Mouse (Mus musculus): ENCODE results near the gene Olfr1219. TPM values are rescaled to one million over a fixed set of nuclear protein-coding genes. Genes with fewer than 3 reads are reported as not detected.

Gene Olfr1219
- not detected for total RNA-seq (2022)

- no peak for DNase-seq (ENCODE audit: low spot score in 2 of 2)
Observed at GRCm38 (mm10) chr2:89083413-89083812, at the start of gene Olfr1219. TSS of gene Olfr1219 (minus strand) at chr2:89083513.

- DNase-seq (ENCODE audit: low spot score in 2 of 2), result no peak
Observed at GRCm38 (mm10) chr2:89132954-89133353, 49.6 kb upstream of the Olfr1219 start, which contains the start of gene Olfr1222. TSS of gene Olfr1222 (minus strand) at chr2:89133054.

GRCm38 (mm10) chr2:89117183-89117582 is 33.9 kb upstream of the Olfr1219 start, which contains the start of gene Olfr1221:
TSS of gene Olfr1221 (minus strand) at chr2:89117283.
- DNase-seq (ENCODE audit: low spot score in 2 of 2), result no peak

GRCm38 (mm10) chr2:89106735-89107134 is 23.4 kb upstream of the Olfr1219 start, which contains the start of gene Olfr1220:
TSS of gene Olfr1220 (minus strand) at chr2:89106835.
- DNase-seq (ENCODE audit: low spot score in 2 of 2), result no peak

- DNase-seq (ENCODE audit: low spot score in 2 of 2), result no peak
Observed at GRCm38 (mm10) chr2:89105651-89106050, 22.3 kb upstream of the Olfr1219 start.

- no peak for DNase-seq (ENCODE audit: low spot score in 2 of 2)
Observed at GRCm38 (mm10) chr2:89093848-89094247, 10.5 kb upstream of the Olfr1219 start.

GRCm38 (mm10) chr2:89081487-89081886 is 1.8 kb downstream of the Olfr1219 start:
- no peak for DNase-seq (ENCODE audit: low spot score in 2 of 2)

- DNase-seq (ENCODE audit: low spot score in 2 of 2), result no peak
Observed at GRCm38 (mm10) chr2:89061087-89061486, 22.2 kb downstream of the Olfr1219 start, which contains the start of gene Olfr1218. TSS of gene Olfr1218 (minus strand) at chr2:89061187.

GRCm38 (mm10) chr2:89031965-89032364 is 51.3 kb downstream of the Olfr1219 start, which contains the start of gene Olfr1217:
TSS of gene Olfr1217 (minus strand) at chr2:89032065.
- DNase-seq (ENCODE audit: low spot score in 2 of 2), result no peak

Other genes starting within 250 kb of the Olfr1219 start
- not detected for gene Olfr1204, start 234.2 kb downstream of the Olfr1219 start, total RNA-seq (2022)
- not detected for gene Olfr1206, start 220.3 kb downstream of the Olfr1219 start, total RNA-seq (2022)
- not detected for gene Olfr1208, start 181.2 kb downstream of the Olfr1219 start, total RNA-seq (2022)
- gene Olfr1209, start 168.4 kb downstream of the Olfr1219 start, total RNA-seq (2022), result not detected
- gene Olfr1211, start 145.4 kb downstream of the Olfr1219 start, total RNA-seq (2022), result not detected
- not detected for gene Olfr1212, start 129.5 kb downstream of the Olfr1219 start, total RNA-seq (2022)
- not detected for gene Gm13762, start 103.2 kb downstream of the Olfr1219 start, total RNA-seq (2022)
- gene Olfr1214, start 90.9 kb downstream of the Olfr1219 start, total RNA-seq (2022), result not detected
- gene Olfr1215, start 76.5 kb downstream of the Olfr1219 start, total RNA-seq (2022), result not detected
- not detected for gene Olfr1216, start 65.2 kb downstream of the Olfr1219 start, total RNA-seq (2022)
- gene Olfr1217, start 51.4 kb downstream of the Olfr1219 start, total RNA-seq (2022), result not detected
- gene Olfr1218, start 22.3 kb downstream of the Olfr1219 start, total RNA-seq (2022), result not detected
- not detected for gene Olfr1220, start 23.3 kb upstream of the Olfr1219 start, total RNA-seq (2022)
- gene Olfr1221, start 33.8 kb upstream of the Olfr1219 start, total RNA-seq (2022), result not detected
- not detected for gene Olfr1222, start 49.5 kb upstream of the Olfr1219 start, total RNA-seq (2022)
- not detected for gene Olfr1223, start 68.0 kb upstream of the Olfr1219 start, total RNA-seq (2022)
- not detected for gene Olfr1224-ps1, start 80.6 kb upstream of the Olfr1219 start, total RNA-seq (2022)
- gene Olfr1225, start 91.2 kb upstream of the Olfr1219 start, total RNA-seq (2022), result not detected
- not detected for gene Olfr1226, start 116.5 kb upstream of the Olfr1219 start, total RNA-seq (2022)
- gene Olfr1228, start 170.5 kb upstream of the Olfr1219 start, total RNA-seq (2022), result not detected
- gene Olfr1229, start 204.5 kb upstream of the Olfr1219 start, total RNA-seq (2022), result not detected
- not detected for gene Olfr1230, start 213.8 kb upstream of the Olfr1219 start, total RNA-seq (2022)
- gene Olfr1231, start 223.6 kb upstream of the Olfr1219 start, total RNA-seq (2022), result not detected
- not detected for gene Olfr1232, start 246.2 kb upstream of the Olfr1219 start, total RNA-seq (2022)

Data from gastrocnemius, adult 8-10 months (tissue).